Mouse (Mus musculus) liver, postnatal 0 days (tissue): ENCODE measurements around the gene Micu2. TPM values are rescaled to one million over a fixed set of nuclear protein-coding genes. Genes with fewer than 3 reads are reported as not detected.
"Not testable (repeated sequence)": the region's sequence is repeated elsewhere in the genome, so short reads cannot be mapped to it uniquely, and the experiment has no call there.

Experiments
- ATAC-seq: fragments of 200-750 bp; cut with Nextera tagmentation; 2 replicates; pipeline ENCODE4 v1.8.0; 2017; ENCODE audit warnings: mild to moderate bottlenecking, moderate library complexity
- DNase-seq: peaks from one replicate; pipeline ENCODE4 v3.0.0-alpha.2; 2016
- H3K27ac ChIP-seq: fragments of 300-500 bp; sonication (generic); 2 replicates; pipeline ENCODE4 v1.5.1; 2014; ENCODE audit warnings: antibody characterized with exemption, moderate library complexity, mild to moderate bottlenecking, low read depth
- H3K27me3 ChIP-seq: fragments of 300-500 bp; sonication (generic); 2 replicates; pipeline ENCODE4 v1.6.1; 2014; ENCODE audit warnings: low read length, control low read depth, mixed read lengths; ENCODE audit not compliant: insufficient read depth
- H3K36me3 ChIP-seq: fragments of 300-500 bp; sonication (generic); replicated peaks from 2 replicates; pipeline ENCODE4 v1.6.1; 2014; ENCODE audit warnings: mild to moderate bottlenecking, control low read depth, low read length, moderate library complexity, mixed read lengths; ENCODE audit not compliant: insufficient read depth
- H3K4me1 ChIP-seq: fragments of 300-500 bp; sonication (generic); 2 replicates; pipeline ENCODE4 v1.6.1; 2014; ENCODE audit warnings: antibody characterized with exemption, mild to moderate bottlenecking, control low read depth; ENCODE audit not compliant: insufficient read depth
- H3K4me2 ChIP-seq: fragments of 300-500 bp; sonication (generic); 2 replicates; pipeline ENCODE4 v1.6.1; 2014; ENCODE audit warnings: low read depth, mild to moderate bottlenecking, low read length, moderate library complexity, mixed read lengths
- H3K4me3 ChIP-seq: fragments of 300-500 bp; sonication (generic); 2 replicates; pipeline ENCODE4 v1.5.1; 2014; ENCODE audit warnings: low read depth, low read length
- H3K9ac ChIP-seq: fragments of 300-500 bp; sonication (generic); replicated peaks from 2 replicates; pipeline ENCODE4 v1.6.1; 2014; ENCODE audit warnings: mild to moderate bottlenecking, moderate library complexity
- H3K9me3 ChIP-seq: fragments of 300-500 bp; sonication (generic); 2 replicates; pipeline ENCODE4 v1.6.1; 2016; ENCODE audit warnings: mild to moderate bottlenecking, control low read depth, low read length, mixed read lengths
- CTCF ChIP-seq: sonication (generic); IDR thresholded peaks from 2 replicates; pipeline ENCODE4 v1.5.1; 2016; ENCODE audit warnings: antibody characterized with exemption, low read depth
- EP300 ChIP-seq: IDR thresholded peaks from 2 replicates; pipeline ENCODE4 v1.6.1; 2016; ENCODE audit warnings: antibody characterized with exemption, low read depth, mild to moderate bottlenecking
- whole genome bisulfite sequencing: fragments of 180-500 bp; shearing (Covaris S2); extraction: QIAGEN DNeasy Blood & Tissue Kit; methylation state at CpG from one replicate; pipeline ENCODE4 v1.1.7; 2014; ENCODE audit not compliant: insufficient replicate concordance; 5-methylcytosine and 5-hydroxymethylcytosine counted together
- polyA plus RNA-seq: library from polyadenylated mRNA; unstranded; fragments of >200 nt; fragmentation: Nextera tagmentation; extraction: Ambion mirVana; gene quantifications from 2 replicates; pipeline ENCODE4 v1.2.1, GENCODE M21; 2015

Gene Micu2
- polyA plus RNA-seq, 1 experiment from 2014 or later = 37.2 TPM

DNA sequence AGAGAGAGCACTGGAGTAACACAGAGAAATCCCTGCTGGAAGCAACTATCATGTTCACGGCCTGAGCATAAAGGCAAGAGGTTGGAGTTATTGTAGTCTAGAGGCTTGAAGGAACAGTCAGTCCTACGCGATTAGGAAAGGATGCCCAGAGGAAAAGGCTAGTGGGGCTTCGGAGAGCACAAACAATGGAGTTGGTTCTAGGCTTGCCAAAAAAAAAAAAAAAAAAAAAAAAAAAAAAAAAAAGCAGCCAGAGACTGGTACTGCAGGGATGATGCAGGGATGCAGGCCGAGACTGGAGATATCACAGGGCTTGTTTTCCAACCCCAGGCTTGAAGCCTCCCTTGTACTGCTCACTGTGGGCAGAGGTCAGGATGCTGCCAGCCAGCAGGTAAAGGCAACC is 89.8 kb downstream of the Micu2 start:
- DNase-seq = no peak
- Histone ChIP-seq H3K36me3 (no peaks in the 10 kb centered on the region), H3K9ac (no peak overlapping the region), H3K27ac (peak overlapping the region; percentile 67; the same call in 1 of the 2 replicates), H3K27me3 (no peaks in the 10 kb centered on the region), H3K4me2 (no peak overlapping the region), H3K9me3 (no peaks in the 10 kb centered on the region), H3K4me3 (no peak overlapping the region), H3K4me1 (0 out of 2 replicates have a peak, but pooled peaks cover 2% of the 10 kb centered on the region)
- TF ChIP-seq EP300 = no peak
- TF ChIP-seq CTCF = no peak
- 76% methylated on average over 5 of the region's 5 CpGs for WGBS
- no peak for ATAC-seq

DNA sequence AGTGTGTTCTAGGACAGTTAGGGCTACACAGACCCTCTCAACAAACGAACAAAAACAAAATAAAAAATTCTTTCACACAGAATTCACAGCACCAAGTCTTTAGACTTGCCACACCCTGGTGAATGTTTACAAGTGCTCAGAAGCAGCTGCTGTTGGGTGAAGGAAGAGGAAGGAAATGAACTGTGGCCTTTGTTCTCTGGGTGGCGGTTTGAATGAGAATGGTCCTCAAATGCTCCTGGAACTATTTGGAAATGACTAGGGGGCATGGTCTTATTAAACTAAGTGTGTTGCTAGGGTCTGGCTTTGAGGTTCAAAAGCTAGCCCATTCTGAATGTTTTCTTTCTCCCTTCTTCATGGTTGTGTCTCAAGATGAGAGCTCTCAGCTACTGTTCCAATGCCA is 90.6 kb downstream of the Micu2 start:
- Histone ChIP-seq H3K9me3 (no peaks in the 10 kb centered on the region), H3K36me3 (no peaks in the 10 kb centered on the region), H3K9ac (no peak overlapping the region), H3K4me2 (no peak overlapping the region), H3K4me1 (0 out of 2 replicates have a peak, but pooled peaks cover 2% of the 10 kb centered on the region), H3K4me3 (no peak overlapping the region), H3K27me3 (no peaks in the 10 kb centered on the region), H3K27ac (peak overlapping the region; percentile 67)
- no peak for DNase-seq
- 38% methylated on average over 2 of the region's 2 CpGs for WGBS
- 0 out of 2 replicates have a peak, but pooled peaks have one; percentile 25 for ATAC-seq
- TF ChIP-seq EP300 = no peak
- no peak for TF ChIP-seq CTCF

DNA sequence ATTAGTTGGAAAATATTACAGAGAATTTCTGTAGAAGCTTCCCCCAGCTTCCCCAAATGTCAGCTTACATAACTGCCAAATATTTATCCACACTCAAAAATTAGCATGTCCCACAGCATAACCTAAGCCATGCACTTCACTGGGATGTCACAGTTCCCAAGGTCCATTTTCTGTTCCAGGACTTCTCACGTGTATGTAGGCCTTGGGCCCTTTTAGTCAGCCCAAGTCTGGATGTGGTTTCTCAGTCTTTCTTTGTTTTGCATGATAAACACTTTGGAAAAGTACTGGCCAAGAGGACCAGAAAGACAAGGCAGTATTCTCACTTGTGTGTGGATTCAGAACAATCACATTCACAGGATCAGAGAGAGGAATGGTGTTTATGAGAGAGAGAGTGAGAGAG is 97.1 kb downstream of the Micu2 start:
- Histone ChIP-seq H3K4me1 (no peaks in the 10 kb centered on the region), H3K9ac (no peak overlapping the region), H3K27ac (no peak overlapping the region), H3K27me3 (no peaks in the 10 kb centered on the region), H3K36me3 (no peaks in the 10 kb centered on the region), H3K4me3 (no peak overlapping the region), H3K4me2 (no peak overlapping the region), H3K9me3 (no peaks in the 10 kb centered on the region)
- 70% methylated on average over 1 of the region's 1 CpGs for WGBS
- DNase-seq = no peak
- no peak for ATAC-seq
- TF ChIP-seq CTCF (no peak), EP300 (no peak)

DNA sequence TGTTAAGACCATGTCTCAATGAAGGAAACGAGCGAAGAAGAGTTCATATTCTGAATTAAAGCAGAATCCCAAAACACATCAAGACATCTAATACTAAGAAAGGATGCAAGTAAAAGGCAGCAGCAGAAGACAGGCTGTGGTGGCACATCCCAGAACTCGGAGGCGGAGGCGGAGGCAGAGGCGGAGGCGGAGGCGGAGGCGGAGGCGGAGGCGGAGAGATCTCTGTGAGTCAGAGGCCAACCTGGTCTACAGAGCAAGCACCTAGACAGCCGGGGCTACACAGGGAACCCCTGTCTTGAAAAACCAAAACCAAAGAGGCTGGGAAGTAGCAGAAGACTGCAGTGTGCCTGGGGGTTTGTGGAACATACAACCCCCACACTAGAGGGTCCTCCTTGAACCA is 102.2 kb downstream of the Micu2 start:
- H3K27ac ChIP-seq = no peak overlapping the region
- H3K27me3 ChIP-seq = no peaks in the 10 kb centered on the region
- no peaks in the 10 kb centered on the region for H3K9me3 ChIP-seq
- no peaks in the 10 kb centered on the region for H3K4me1 ChIP-seq
- no peak overlapping the region for H3K9ac ChIP-seq
- DNase-seq (no peak), ATAC-seq (no peak)
- TF ChIP-seq EP300 (no peak), CTCF (no peak)
- no peak overlapping the region for H3K4me3 ChIP-seq
- 94% methylated on average over 12 of the region's 12 CpGs for WGBS
- H3K36me3 ChIP-seq = no peaks in the 10 kb centered on the region
- H3K4me2 ChIP-seq = no peak overlapping the region

DNA sequence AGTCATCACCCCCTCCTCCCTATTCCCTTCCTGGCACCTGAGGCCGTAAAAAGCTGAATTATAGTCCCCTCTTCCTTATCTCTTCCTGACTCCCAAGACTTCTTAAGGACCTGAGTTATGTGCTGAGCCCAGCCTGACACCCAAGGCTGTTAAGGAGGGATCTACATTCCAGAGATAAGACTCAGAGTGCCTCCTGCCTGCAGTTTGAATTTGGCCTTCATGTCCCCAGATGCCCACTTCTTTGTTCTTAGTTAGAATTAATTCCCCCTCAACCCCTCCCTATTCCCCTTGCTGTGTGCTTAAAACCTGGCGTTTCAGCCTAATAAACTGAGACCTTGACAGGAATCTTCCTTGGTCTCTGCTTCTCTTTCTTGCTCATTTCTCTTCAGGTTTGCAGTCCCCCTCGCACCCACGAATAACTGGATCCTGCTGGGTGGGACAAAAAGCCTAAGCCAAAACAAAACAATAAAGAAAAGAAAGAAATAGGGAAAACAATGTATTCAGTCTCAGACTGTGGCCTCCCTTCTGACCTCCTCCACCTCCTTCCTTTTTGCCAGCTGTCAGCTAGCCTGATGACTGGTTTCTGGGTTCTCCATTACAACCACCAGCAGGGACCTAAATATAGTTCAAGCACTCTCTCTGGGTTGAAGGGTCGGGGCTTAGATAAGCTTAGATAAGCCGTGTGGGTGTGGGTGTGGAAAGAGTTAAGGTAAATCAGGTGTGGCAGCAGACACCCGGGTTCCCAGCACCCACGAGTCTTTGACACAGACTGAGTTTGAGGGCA is 102.8 kb downstream of the Micu2 start:
- not testable (repeated sequence) for DNase-seq

GRCm38 (mm10) chr14:57894346-57894745 is 104.7 kb downstream of the Micu2 start:
- TF ChIP-seq EP300 = no peak
- no peak for TF ChIP-seq CTCF
- ATAC-seq (no peak), DNase-seq (no peak)
- Histone ChIP-seq H3K4me1 (no peaks in the 10 kb centered on the region), H3K27ac (no peak overlapping the region), H3K4me2 (no peak overlapping the region), H3K36me3 (no peaks in the 10 kb centered on the region), H3K4me3 (no peak overlapping the region), H3K9me3 (no peaks in the 10 kb centered on the region), H3K9ac (no peak overlapping the region), H3K27me3 (no peaks in the 10 kb centered on the region)
- WGBS = 86% methylated on average over 2 of the region's 2 CpGs

More for the DNA sequence above, 102.8 kb downstream of the Micu2 start:
- H3K9me3 ChIP-seq, H3K36me3 ChIP-seq, H3K27ac ChIP-seq, H3K4me1 ChIP-seq, ATAC-seq, H3K4me2 ChIP-seq, H3K9ac ChIP-seq, H3K4me3 ChIP-seq, H3K27me3 ChIP-seq: not testable (repeated sequence)
- WGBS = 56% methylated on average over 8 of the region's 8 CpGs

- ATAC-seq = no peak
- H3K4me1 ChIP-seq = no peaks in the 10 kb centered on the region
- DNase-seq = no peak
- no peak overlapping the region for H3K27ac ChIP-seq
- WGBS = 96% methylated on average over 1 of the region's 1 CpGs
- no peak for TF ChIP-seq EP300
- no peak for TF ChIP-seq CTCF
- no peaks in the 10 kb centered on the region for H3K36me3 ChIP-seq
- H3K9me3 ChIP-seq = no peaks in the 10 kb centered on the region
- H3K4me3 ChIP-seq = no peak overlapping the region
- no peaks in the 10 kb centered on the region for H3K27me3 ChIP-seq
- H3K9ac ChIP-seq = no peak overlapping the region
- H3K4me2 ChIP-seq = no peak overlapping the region
Observed at GRCm38 (mm10) chr14:57892961-57893360, 106.1 kb downstream of the Micu2 start.
